Mouse (Mus musculus): Measurements from ENCODE around the gene Mrps26. TPM values are rescaled to one million over a fixed set of nuclear protein-coding genes. Genes with fewer than 3 reads are reported as not detected.
A peak's percentile ranks its signal among the peaks of the same experiment; 100 is the strongest.

Mrps26 gene
- total and polyA plus RNA-seq, 2 experiments from 2014 or later: 46.2 to 113 TPM

GRCm38 (mm10) chr2:130589761-130590160, 26.2 kb downstream of the Mrps26 start:
- H3K9ac ChIP-seq: no peak overlapping the region
- no peak overlapping the region for H3K27ac ChIP-seq (ENCODE audit: low read depth, low read length)
- no peak for TF ChIP-seq CTCF (IDR thresholded peaks at IDR 0.05; ENCODE audit: low read depth)
- 97% methylated on average over 2 of the region's 2 CpGs for WGBS
- H3K27me3 ChIP-seq (ENCODE audit: insufficient read depth, low read length): no peaks in the 10 kb centered on the region
- no peak for DNase-seq
- ATAC-seq: no peak
- H3K4me1 ChIP-seq (ENCODE audit: insufficient read depth): no peaks in the 10 kb centered on the region
- H3K9me3 ChIP-seq (ENCODE audit: low read length): no peaks in the 10 kb centered on the region
- no peak overlapping the region for H3K4me3 ChIP-seq (ENCODE audit: low read depth, low read length)
- H3K4me2 ChIP-seq (ENCODE audit: low read depth): no peak overlapping the region
- peaks cover 23% of the 10 kb centered on the region for H3K36me3 ChIP-seq (ENCODE audit: insufficient read depth)

GRCm38 (mm10) chr2:130591016-130591415, 27.5 kb downstream of the Mrps26 start:
- no peak for ATAC-seq
- no peak for DNase-seq

GRCm38 (mm10) chr2:130595596-130595995, 32.1 kb downstream of the Mrps26 start:
- TF ChIP-seq CTCF (IDR thresholded peaks at IDR 0.05; ENCODE audit: low read depth): no peak
- Histone ChIP-seq H3K4me1 (ENCODE audit: insufficient read depth) (no peaks in the 10 kb centered on the region), H3K4me2 (ENCODE audit: low read depth) (no peak overlapping the region), H3K36me3 (ENCODE audit: insufficient read depth) (peaks cover 61% of the 10 kb centered on the region), H3K9ac (no peak overlapping the region), H3K4me3 (ENCODE audit: low read depth, low read length) (no peak overlapping the region), H3K27ac (ENCODE audit: low read depth, low read length) (no peak overlapping the region), H3K27me3 (ENCODE audit: insufficient read depth, low read length) (no peaks in the 10 kb centered on the region), H3K9me3 (ENCODE audit: low read length) (no peaks in the 10 kb centered on the region)
- 83% methylated on average over 1 of the region's 1 CpGs for WGBS
- DNase-seq: no peak
- ATAC-seq: no peak

More at GRCm38 (mm10) chr2:130591016-130591415, 27.5 kb downstream of the Mrps26 start:
- Histone ChIP-seq H3K4me3 (ENCODE audit: low read depth, low read length) (no peak overlapping the region), H3K27ac (ENCODE audit: low read depth, low read length) (no peak overlapping the region), H3K9ac (no peak overlapping the region), H3K9me3 (ENCODE audit: low read length) (no peaks in the 10 kb centered on the region), H3K36me3 (ENCODE audit: insufficient read depth) (peaks cover 33% of the 10 kb centered on the region), H3K4me2 (ENCODE audit: low read depth) (no peak overlapping the region), H3K27me3 (ENCODE audit: insufficient read depth, low read length) (no peaks in the 10 kb centered on the region), H3K4me1 (ENCODE audit: insufficient read depth) (no peaks in the 10 kb centered on the region)
- WGBS: 90% methylated on average over 2 of the region's 2 CpGs
- no peak for TF ChIP-seq CTCF (IDR thresholded peaks at IDR 0.05; ENCODE audit: low read depth)

- Histone ChIP-seq H3K27ac (ENCODE audit: low read depth, low read length) (no peak overlapping the region), H3K9me3 (ENCODE audit: low read length) (no peaks in the 10 kb centered on the region), H3K4me2 (ENCODE audit: low read depth) (no peak overlapping the region), H3K4me1 (ENCODE audit: insufficient read depth) (no peaks in the 10 kb centered on the region), H3K9ac (no peak overlapping the region), H3K4me3 (ENCODE audit: low read depth, low read length) (no peak overlapping the region), H3K27me3 (ENCODE audit: insufficient read depth, low read length) (no peaks in the 10 kb centered on the region), H3K36me3 (ENCODE audit: insufficient read depth) (peaks cover 58% of the 10 kb centered on the region)
- ATAC-seq (peak; percentile 78), DNase-seq (peak; percentile 69)
- TF ChIP-seq CTCF (IDR thresholded peaks at IDR 0.05; ENCODE audit: low read depth): peak; percentile 73
- WGBS: 3% methylated on average over 1 of the region's 1 CpGs
Observed at GRCm38 (mm10) chr2:130597601-130598010, 34.1 kb downstream of the Mrps26 start.

- Histone ChIP-seq H3K36me3 (ENCODE audit: insufficient read depth) (peaks cover 61% of the 10 kb centered on the region), H3K9ac (no peak overlapping the region), H3K27me3 (ENCODE audit: insufficient read depth, low read length) (no peaks in the 10 kb centered on the region), H3K27ac (ENCODE audit: low read depth, low read length) (no peak overlapping the region), H3K4me3 (ENCODE audit: low read depth, low read length) (no peak overlapping the region), H3K4me2 (ENCODE audit: low read depth) (no peak overlapping the region), H3K9me3 (ENCODE audit: low read length) (no peaks in the 10 kb centered on the region), H3K4me1 (ENCODE audit: insufficient read depth) (no peaks in the 10 kb centered on the region)
- no peak for TF ChIP-seq CTCF (IDR thresholded peaks at IDR 0.05; ENCODE audit: low read depth)
- DNase-seq (no peak), ATAC-seq (no peak)
- WGBS: 79% methylated on average over 3 of the region's 3 CpGs
Observed at GRCm38 (mm10) chr2:130598399-130598798, 34.9 kb downstream of the Mrps26 start.

- Histone ChIP-seq H3K4me3 (ENCODE audit: low read depth, low read length) (no peak overlapping the region), H3K9ac (no peak overlapping the region), H3K27ac (ENCODE audit: low read depth, low read length) (no peak overlapping the region), H3K9me3 (ENCODE audit: low read length) (no peaks in the 10 kb centered on the region), H3K4me1 (ENCODE audit: insufficient read depth) (no peaks in the 10 kb centered on the region), H3K27me3 (ENCODE audit: insufficient read depth, low read length) (no peaks in the 10 kb centered on the region), H3K36me3 (ENCODE audit: insufficient read depth) (peaks cover 49% of the 10 kb centered on the region), H3K4me2 (ENCODE audit: low read depth) (no peak overlapping the region)
- WGBS: 86% methylated on average over 4 of the region's 4 CpGs
- no peak for DNase-seq
- no peak for ATAC-seq
- TF ChIP-seq CTCF (IDR thresholded peaks at IDR 0.05; ENCODE audit: low read depth): no peak
Observed at GRCm38 (mm10) chr2:130602195-130602594, 38.7 kb downstream of the Mrps26 start.

- DNase-seq (no peak), ATAC-seq (no peak)
- no peaks in the 10 kb centered on the region for H3K27me3 ChIP-seq (ENCODE audit: insufficient read depth, low read length)
- H3K4me1 ChIP-seq (ENCODE audit: insufficient read depth): no peaks in the 10 kb centered on the region
- H3K27ac ChIP-seq (ENCODE audit: low read depth, low read length): no peak overlapping the region
- no peak overlapping the region for H3K9ac ChIP-seq
- peaks cover 25% of the 10 kb centered on the region for H3K36me3 ChIP-seq (ENCODE audit: insufficient read depth)
- TF ChIP-seq CTCF (IDR thresholded peaks at IDR 0.05; ENCODE audit: low read depth): peak; percentile 52
- H3K4me3 ChIP-seq (ENCODE audit: low read depth, low read length): no peak overlapping the region
- WGBS: 54% methylated on average over 3 of the region's 3 CpGs
- no peaks in the 10 kb centered on the region for H3K9me3 ChIP-seq (ENCODE audit: low read length)
- H3K4me2 ChIP-seq (ENCODE audit: low read depth): no peak overlapping the region
Observed at GRCm38 (mm10) chr2:130613091-130613490, 49.5 kb downstream of the Mrps26 start.

Small RNA genes within 50 kb of the gene (microRNA-seq; reads per million reads assigned to microRNA genes)
- 0 reads per million in 2 experiments for gene Gm23876

Other genes with a start within 250 kb of the Mrps26 start
- gene Cpxm1, start 166.2 kb upstream of the Mrps26 start, total RNA-seq (2014; rRNA removed): 18.4 and 20.4 TPM in 2 replicates
- gene Cpxm1, start 166.2 kb upstream of the Mrps26 start, polyA plus RNA-seq (2015; fragmentation: Nextera tagmentation; extraction: Ambion mirVana): 20.4 and 22.4 TPM in 2 replicates
- gene Gm28372, start 158.5 kb upstream of the Mrps26 start, total RNA-seq (2014; rRNA removed): not detected in 2 replicates
- gene Gm28372, start 158.5 kb upstream of the Mrps26 start, polyA plus RNA-seq (2015; fragmentation: Nextera tagmentation; extraction: Ambion mirVana): not detected in 2 replicates
- gene 1700020A23Rik, start 158.5 kb upstream of the Mrps26 start, total RNA-seq (2014; rRNA removed): not detected in 2 replicates
- gene 1700020A23Rik, start 158.5 kb upstream of the Mrps26 start, polyA plus RNA-seq (2015; fragmentation: Nextera tagmentation; extraction: Ambion mirVana): 0.45 TPM in 1 of 2 replicates, not detected in the other
- not detected in 2 replicates for gene Tmem239, start 157.3 kb upstream of the Mrps26 start, total RNA-seq (2014; rRNA removed)
- gene Tmem239, start 157.3 kb upstream of the Mrps26 start, polyA plus RNA-seq (2015; fragmentation: Nextera tagmentation; extraction: Ambion mirVana): 0.16 TPM in 1 of 2 replicates, not detected in the other
- gene Vps16, start 139.4 kb upstream of the Mrps26 start, total RNA-seq (2014; rRNA removed): 78.7 and 99.8 TPM in 2 replicates
- gene Vps16, start 139.4 kb upstream of the Mrps26 start, polyA plus RNA-seq (2015; fragmentation: Nextera tagmentation; extraction: Ambion mirVana): 68.7 and 76.7 TPM in 2 replicates
- gene Pced1a, start 139.0 kb upstream of the Mrps26 start, total RNA-seq (2014; rRNA removed): 15.9 and 18.0 TPM in 2 replicates
- gene Pced1a, start 139.0 kb upstream of the Mrps26 start, polyA plus RNA-seq (2015; fragmentation: Nextera tagmentation; extraction: Ambion mirVana): 7.9 and 9.2 TPM in 2 replicates
- 154 and 167 TPM in 2 replicates for gene Ptpra, start 113.5 kb upstream of the Mrps26 start, total RNA-seq (2014; rRNA removed)
- gene Ptpra, start 113.5 kb upstream of the Mrps26 start, polyA plus RNA-seq (2015; fragmentation: Nextera tagmentation; extraction: Ambion mirVana): 142 and 162 TPM in 2 replicates
- 4.0 and 8.8 TPM in 2 replicates for gene Oxt, start 12.4 kb downstream of the Mrps26 start, total RNA-seq (2014; rRNA removed)
- 2.2 and 8.1 TPM in 2 replicates for gene Oxt, start 12.4 kb downstream of the Mrps26 start, polyA plus RNA-seq (2015; fragmentation: Nextera tagmentation; extraction: Ambion mirVana)
- 87.2 and 92.1 TPM in 2 replicates for gene Avp, start 18.8 kb downstream of the Mrps26 start, total RNA-seq (2014; rRNA removed)
- 83.0 and 181 TPM in 2 replicates for gene Avp, start 18.8 kb downstream of the Mrps26 start, polyA plus RNA-seq (2015; fragmentation: Nextera tagmentation; extraction: Ambion mirVana)
- 10.0 and 11.0 TPM in 2 replicates for gene Fastkd5, start 66.3 kb downstream of the Mrps26 start, total RNA-seq (2014; rRNA removed)
- 7.1 and 8.1 TPM in 2 replicates for gene Fastkd5, start 66.3 kb downstream of the Mrps26 start, polyA plus RNA-seq (2015; fragmentation: Nextera tagmentation; extraction: Ambion mirVana)
- gene Ubox5, start 66.3 kb downstream of the Mrps26 start, total RNA-seq (2014; rRNA removed): 5.5 and 6.6 TPM in 2 replicates
- gene Ubox5, start 66.3 kb downstream of the Mrps26 start, polyA plus RNA-seq (2015; fragmentation: Nextera tagmentation; extraction: Ambion mirVana): 5.9 and 7.3 TPM in 2 replicates
- gene Lzts3, start 79.1 kb downstream of the Mrps26 start, total RNA-seq (2014; rRNA removed): 33.5 and 35.5 TPM in 2 replicates
- gene Lzts3, start 79.1 kb downstream of the Mrps26 start, polyA plus RNA-seq (2015; fragmentation: Nextera tagmentation; extraction: Ambion mirVana): 4.7 and 11.3 TPM in 2 replicates
- gene Ddrgk1, start 100.9 kb downstream of the Mrps26 start, total RNA-seq (2014; rRNA removed): 33.8 and 40.1 TPM in 2 replicates
- 73.0 and 77.4 TPM in 2 replicates for gene Ddrgk1, start 100.9 kb downstream of the Mrps26 start, polyA plus RNA-seq (2015; fragmentation: Nextera tagmentation; extraction: Ambion mirVana)
- 151 and 160 TPM in 2 replicates for gene Itpa, start 103.9 kb downstream of the Mrps26 start, total RNA-seq (2014; rRNA removed)
- gene Itpa, start 103.9 kb downstream of the Mrps26 start, polyA plus RNA-seq (2015; fragmentation: Nextera tagmentation; extraction: Ambion mirVana): 128 and 145 TPM in 2 replicates
- 0.31 and 0.76 TPM in 2 replicates for gene Slc4a11, start 133.8 kb downstream of the Mrps26 start, total RNA-seq (2014; rRNA removed)
- 0.28 and 0.51 TPM in 2 replicates for gene Slc4a11, start 133.8 kb downstream of the Mrps26 start, polyA plus RNA-seq (2015; fragmentation: Nextera tagmentation; extraction: Ambion mirVana)

All from forebrain, postnatal 0 days (tissue).